ENCODE assay signal across 35 mouse cellular contexts in genomic region chr1:55246374-55246773, GRCm38 (mm10).
"Had no signal": no experiment of that assay in that cellular context is flagged by ENCODE, and none has a peak within 500 bp of the region (broad histone marks: within the 10 kb centered on the region; RNA-seq: fewer than 3 reads in every experiment).

No protein-coding gene starts in this region.

- H3K27me3 ChIP-seq: heart, embryonic 12.5 days; heart, embryonic 13.5 days; heart, embryonic 15.5 days; hindbrain, embryonic 12.5 days; hindbrain, embryonic 13.5 days; hindbrain, embryonic 15.5 days; intestine, embryonic 15.5 days; kidney, embryonic 15.5 days had no signal

- H3K9ac ChIP-seq: heart, embryonic 12.5 days; heart, embryonic 13.5 days; heart, embryonic 15.5 days; hindbrain, embryonic 12.5 days; hindbrain, embryonic 13.5 days; hindbrain, embryonic 14.5 days; hindbrain, embryonic 15.5 days; intestine, embryonic 15.5 days; kidney, embryonic 15.5 days had no signal

- H3K4me1 ChIP-seq: heart, embryonic 12.5 days; heart, embryonic 13.5 days; heart, embryonic 15.5 days; hindbrain, embryonic 10.5 days; intestine, embryonic 15.5 days had no signal

- H3K4me3 ChIP-seq: heart, embryonic 12.5 days; heart, embryonic 13.5 days; heart, embryonic 15.5 days; hindbrain, embryonic 10.5 days; hindbrain, embryonic 12.5 days; hindbrain, embryonic 13.5 days; hindbrain, embryonic 15.5 days; intestine, embryonic 15.5 days; kidney, embryonic 15.5 days; layer of hippocampus, adult 2 months; left cerebral cortex, adult 2 months had no signal

- H3K36me3 ChIP-seq: heart, embryonic 12.5 days; heart, embryonic 13.5 days; heart, embryonic 15.5 days; hindbrain, embryonic 12.5 days; hindbrain, embryonic 13.5 days; intestine, embryonic 15.5 days had no signal

- H3K27ac ChIP-seq: heart, embryonic 13.5 days; heart, embryonic 15.5 days; hindbrain, embryonic 10.5 days; hindbrain, embryonic 12.5 days; hindbrain, embryonic 13.5 days; hindbrain, embryonic 14.5 days; hindbrain, embryonic 15.5 days; hindbrain, postnatal 0 days; intestine, embryonic 15.5 days; kidney, embryonic 15.5 days; kidney, postnatal 0 days; layer of hippocampus, adult 2 months; left cerebral cortex, adult 2 months had no signal

- ATAC-seq: hindbrain, embryonic 16.5 days; hindbrain, postnatal 0 days; inflammation-experienced regulatory T-cells, adult 6 months; intestine, embryonic 15.5 days; intestine, embryonic 16.5 days; intestine, postnatal 0 days had no signal

- H3K4me2 ChIP-seq: heart, embryonic 11.5 days; heart, embryonic 12.5 days; heart, embryonic 13.5 days; heart, embryonic 15.5 days; hindbrain, embryonic 12.5 days; hindbrain, embryonic 13.5 days; hindbrain, embryonic 14.5 days; hindbrain, embryonic 15.5 days; intestine, embryonic 15.5 days; kidney, embryonic 15.5 days had no signal

- H3K9me3 ChIP-seq: heart, embryonic 12.5 days; heart, embryonic 13.5 days; heart, embryonic 15.5 days; hindbrain, embryonic 10.5 days; hindbrain, embryonic 12.5 days; hindbrain, embryonic 13.5 days; hindbrain, embryonic 15.5 days; intestine, embryonic 15.5 days; kidney, embryonic 15.5 days had no signal

- DNase-seq: heart, postnatal 10 days; heart, postnatal 14 days; heart, postnatal 36 days; heart, postnatal 4 days; kidney, adult 11 months; kidney, adult 18-20 months; kidney, adult 2 months; kidney, adult 8-10 months; kidney, adult 9 months; kidney, postnatal 10 days; kidney, postnatal 14 days; kidney, postnatal 25 days; kidney, postnatal 36 days; kidney, postnatal 4 days; layer of hippocampus, adult 9-11 months; layer of hippocampus, postnatal 36 days had no signal
